Mouse (Mus musculus) bone marrow, adult 2 months (tissue): ENCODE results near the gene Rbm45.

Experiments used
- CTCF ChIP-seq: fragments of 200-500 bp; IDR thresholded peaks from 2 replicates; pipeline ENCODE4 v1.5.1; 2011; ENCODE audit warnings: low read length, control low read depth; ENCODE audit not compliant: control insufficient read depth, insufficient read depth
- POLR2A ChIP-seq: fragments of 200-500 bp; IDR thresholded peaks from 2 replicates; pipeline ENCODE4 v1.6.1; 2011; ENCODE audit warnings: low read depth, mild to moderate bottlenecking, control low read depth, low read length, borderline replicate concordance; ENCODE audit not compliant: control insufficient read depth

DNA sequence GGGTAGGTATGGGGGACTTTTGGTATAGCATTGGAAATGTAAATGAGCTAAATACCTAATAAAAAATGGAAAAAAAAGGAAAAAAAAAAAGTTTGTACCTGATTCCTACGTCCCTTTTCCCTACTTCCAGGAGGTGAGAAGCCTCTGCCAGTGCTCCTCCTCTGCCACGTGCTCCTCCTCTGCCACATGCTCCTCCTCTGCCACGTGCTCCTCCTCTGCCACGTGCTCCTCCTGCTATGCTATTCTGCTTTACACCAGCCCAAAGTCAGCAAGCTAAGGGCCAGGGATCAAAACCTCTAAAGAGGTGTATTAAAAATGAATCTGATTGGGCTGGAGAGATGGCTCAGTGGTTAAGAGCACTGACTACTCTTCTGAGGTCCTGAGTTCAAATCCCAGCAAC lies 4.0 kb upstream of the Rbm45 start:
- TF ChIP-seq POLR2A (no peak), CTCF (no peak)
